Mouse (Mus musculus) cerebellum, postnatal 25 days (tissue): ENCODE measurements around the gene Rtcb.
A peak's percentile ranks its signal among the peaks of the same experiment; 100 is the strongest.

Experiments
- DNase-seq, 2 experiments: peaks; one replicate each; pipeline ENCODE4 v3.0.0; 2021; ENCODE audit warnings: mixed read lengths in 2 of 2

The Rtcb gene

DNA sequence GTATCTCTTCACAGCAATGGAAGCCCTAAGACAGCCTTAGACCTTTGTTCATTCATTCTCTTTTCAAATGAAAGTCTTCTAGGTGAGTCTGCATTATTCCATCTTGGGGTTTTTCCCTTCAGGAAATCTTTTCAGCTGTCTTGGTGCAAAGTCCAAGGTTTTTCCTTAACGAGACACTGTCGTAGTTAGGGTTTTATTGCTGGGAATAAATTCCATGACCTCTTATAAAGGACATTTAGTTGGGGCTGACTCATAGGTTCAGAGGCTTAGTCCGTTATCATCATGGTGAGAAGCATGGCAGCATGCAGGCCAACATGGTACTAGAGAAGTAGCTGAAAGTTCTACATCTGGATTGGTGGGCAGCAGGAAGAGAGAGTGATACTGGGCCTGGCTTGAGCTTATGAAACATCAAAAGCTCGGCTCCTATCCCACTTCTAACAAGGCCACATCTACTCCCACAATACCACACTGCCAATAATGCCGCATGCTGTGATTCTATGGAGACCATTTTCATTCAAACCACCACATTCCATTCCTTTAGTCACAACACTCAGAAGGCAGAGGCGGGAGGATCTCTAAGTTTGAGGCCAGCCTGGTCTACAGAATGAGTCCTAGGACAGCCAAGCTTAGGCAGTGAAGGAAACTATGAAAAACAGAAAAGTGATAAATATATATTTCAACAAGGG lies 21.2 kb downstream of the Rtcb start:
- no peak for DNase-seq

DNA sequence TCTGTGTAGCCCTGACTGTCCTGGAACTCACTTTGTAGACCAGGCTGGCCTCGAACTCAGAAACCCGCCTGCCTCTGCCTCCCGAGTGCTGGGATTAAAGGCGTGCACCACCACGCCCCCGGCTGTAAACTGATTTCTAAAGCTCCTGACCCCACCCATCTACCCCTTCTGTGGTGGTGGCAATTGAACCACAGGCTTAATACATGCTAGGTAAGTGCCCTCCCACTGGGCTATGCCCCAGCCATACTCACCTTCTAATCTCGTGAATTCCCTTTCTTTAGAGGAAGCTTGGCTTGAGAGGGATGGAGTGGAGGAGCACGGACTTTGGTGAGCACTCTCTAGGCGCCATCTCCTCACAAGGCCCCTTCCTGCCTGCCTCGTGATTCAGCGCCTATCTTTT lies 27.7 kb downstream of the Rtcb start:
- DNase-seq = no peak

DNA sequence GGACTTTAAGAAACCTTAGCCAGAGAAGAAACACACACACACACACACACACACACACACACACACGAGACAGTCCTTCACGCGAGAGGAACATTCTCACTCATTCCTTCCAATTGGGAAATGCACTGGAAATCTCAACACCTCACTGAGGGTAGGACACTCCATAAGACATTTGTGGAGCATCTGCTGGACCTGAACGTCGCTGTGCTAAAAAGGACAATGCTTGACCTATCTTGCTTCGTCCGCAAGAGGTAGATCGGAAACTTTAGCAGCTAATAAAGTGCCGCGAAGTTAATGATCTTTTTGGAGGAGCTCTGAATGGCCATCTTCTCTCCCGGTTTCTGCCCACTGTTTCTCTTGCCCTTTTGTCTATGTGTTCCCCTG lies 28.4 kb downstream of the Rtcb start:
- peak; percentile 33 to 34 for DNase-seq

DNA sequence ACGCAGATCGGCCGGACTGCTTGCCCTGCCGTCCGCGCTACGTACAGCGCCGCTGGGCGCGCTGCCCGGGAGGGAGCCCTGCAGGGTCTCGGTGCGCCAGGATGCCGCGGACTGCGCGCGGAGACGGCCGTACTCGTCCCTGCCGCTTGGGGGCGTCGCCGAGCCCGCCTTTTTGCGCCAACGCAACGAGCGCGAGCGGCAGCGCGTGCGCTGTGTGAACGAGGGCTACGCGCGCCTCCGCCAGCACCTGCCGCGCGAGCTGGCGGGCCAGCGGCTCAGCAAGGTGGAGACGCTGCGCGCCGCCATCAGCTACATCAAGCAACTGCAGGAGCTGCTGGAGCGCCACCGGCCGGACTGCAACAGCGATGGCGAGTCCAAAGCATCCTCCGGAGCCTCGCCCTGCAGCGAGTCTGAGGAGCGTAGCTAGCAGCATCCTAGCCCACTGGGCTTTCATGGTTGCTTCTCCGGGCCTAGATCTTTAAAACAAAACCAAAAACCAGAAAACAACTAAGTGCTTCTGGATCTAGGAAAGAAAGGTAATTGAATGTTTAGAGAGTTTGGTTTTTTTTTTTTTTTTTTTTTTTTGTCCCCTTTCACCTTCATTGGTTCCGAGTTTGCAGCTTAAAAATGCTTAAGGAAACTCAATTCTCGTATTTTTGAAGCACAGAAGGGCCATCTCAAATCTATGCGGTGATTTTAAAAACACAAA lies 29.0 kb downstream of the Rtcb start:
- peak; percentile 90 to 93 for DNase-seq

DNA sequence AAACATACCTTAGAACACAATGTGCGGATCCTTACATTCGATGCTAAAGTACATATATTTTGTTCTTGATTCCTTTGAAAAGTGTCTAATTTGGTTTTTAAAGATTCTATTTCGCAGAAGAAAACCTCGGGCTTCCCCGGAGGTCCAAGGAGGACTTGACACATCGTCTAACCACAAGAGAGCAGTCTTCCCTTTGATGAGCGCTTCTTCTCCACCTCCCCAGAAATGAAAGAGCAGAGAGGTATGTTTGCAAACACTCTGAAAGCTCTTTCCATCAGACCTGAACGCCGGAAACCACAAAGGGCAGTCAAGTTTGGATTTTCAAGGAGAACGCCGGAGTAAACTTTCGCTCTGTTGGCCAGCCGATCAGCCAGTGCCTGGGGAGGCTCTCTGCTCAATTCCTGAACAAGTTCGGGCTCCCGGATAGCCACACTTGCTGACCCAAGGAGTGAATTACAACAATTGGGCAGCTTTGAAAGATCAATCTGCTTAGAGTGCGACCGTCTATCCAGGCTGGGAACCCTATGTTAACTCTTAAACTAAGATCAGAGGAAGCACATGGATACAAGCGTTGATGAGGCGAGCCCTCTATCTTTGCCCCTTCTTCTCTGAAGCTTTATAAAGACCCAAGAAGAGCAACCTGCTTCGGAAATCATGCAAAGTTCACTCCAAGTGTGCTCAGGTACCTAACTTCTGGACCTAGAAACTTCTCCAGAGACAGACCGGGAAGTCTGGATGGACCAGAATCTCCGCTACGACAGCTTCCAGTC lies 29.8 kb downstream of the Rtcb start, which contains the start of gene Ascl4:
Ascl4 (plus strand) TSS at position 6 of the 770 bp plus-strand sequence.
- DNase-seq = peak; percentile 22 to 38

DNA sequence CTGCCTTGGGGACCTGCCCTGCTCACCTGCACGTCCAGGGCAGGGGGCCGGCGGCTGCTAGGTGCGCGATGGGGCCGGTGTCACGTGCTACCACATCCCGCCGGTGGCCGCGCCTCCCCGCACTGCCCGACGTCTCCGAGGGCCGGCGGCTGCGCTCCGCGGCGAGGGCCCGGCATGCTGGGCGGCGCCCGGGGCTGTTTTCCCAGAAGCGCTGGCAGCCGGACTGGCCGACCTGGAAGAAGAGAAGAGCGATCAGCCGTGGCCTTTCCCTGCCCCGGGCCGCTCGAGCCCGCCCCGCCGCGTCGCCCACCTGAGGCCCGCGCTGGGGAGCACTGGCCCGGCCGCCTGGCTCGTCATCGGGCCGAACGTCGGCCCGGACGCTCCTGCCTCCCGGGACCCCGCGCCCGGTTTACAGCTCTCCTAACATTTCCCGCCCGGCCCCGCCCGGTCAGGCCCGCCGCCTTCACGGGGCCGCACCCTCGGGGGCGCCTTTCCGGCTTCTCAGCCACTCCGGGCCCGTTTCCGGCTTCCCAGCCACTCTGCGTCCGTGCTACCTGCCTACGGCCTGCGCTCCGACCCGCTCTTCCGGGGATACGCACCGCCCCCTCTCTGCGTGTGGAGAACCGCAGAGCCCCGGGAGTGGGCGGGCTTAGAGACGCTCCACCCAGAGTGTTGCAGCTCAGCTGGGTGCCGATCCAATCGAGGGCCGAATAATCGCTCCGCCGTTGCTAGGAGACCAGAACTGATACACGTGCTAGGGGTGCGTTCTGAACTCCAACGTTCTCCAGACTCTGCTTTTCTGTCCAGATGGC lies 40.9 kb downstream of the Rtcb start, which contains the start of gene Prdm4:
Prdm4 (minus strand) TSS at position 645 of the 812 bp plus-strand sequence.
- peak; percentile 94 to 97 for DNase-seq
